Mouse (Mus musculus): ENCODE measurements around the gene Tas2r138.

- TF ChIP-seq POLR2A (IDR thresholded peaks at IDR 0.05; ENCODE audit: control insufficient read depth, low read depth, low read length) (no peak), CTCF (IDR thresholded peaks at IDR 0.05; ENCODE audit: control insufficient read depth, insufficient read depth, insufficient replicate concordance, low read depth, low read length) (no peak)
Observed at GRCm38 (mm10) chr6:40635559-40635958, 22.4 kb upstream of the Tas2r138 start.

Data from testis, adult 2 months (tissue).